Mouse (Mus musculus) embryonic facial prominence, embryonic 12.5 days (tissue): ENCODE results near the gene Atp12a. TPM values are rescaled to one million over a fixed set of nuclear protein-coding genes. Genes with fewer than 3 reads are reported as not detected.
A peak's percentile ranks its signal among the peaks of the same experiment; 100 is the strongest.

Source experiments
- ATAC-seq: fragments of 200-750 bp; cut with Nextera tagmentation; 2 replicates; pipeline ENCODE4 v1.8.0; 2017; ENCODE audit not compliant: insufficient number of reproducible peaks, insufficient read depth, low FRiP score, low TSS enrichment
- H3K27ac ChIP-seq: fragments of 300-500 bp; sonication (generic); 2 replicates; pipeline ENCODE4 v1.5.1; 2016; ENCODE audit warnings: mild to moderate bottlenecking
- H3K27me3 ChIP-seq: fragments of 300-500 bp; sonication (generic); 2 replicates; pipeline ENCODE4 v1.6.1; 2016; ENCODE audit warnings: mild to moderate bottlenecking, moderate library complexity
- H3K36me3 ChIP-seq: fragments of 300-500 bp; sonication (generic); 2 replicates; pipeline ENCODE4 v1.6.1; 2016; ENCODE audit warnings: mild to moderate bottlenecking
- H3K4me1 ChIP-seq: fragments of 300-500 bp; sonication (generic); 2 replicates; pipeline ENCODE4 v1.6.1; 2016
- H3K4me2 ChIP-seq: fragments of 300-500 bp; sonication (generic); replicated peaks from 2 replicates; pipeline ENCODE4 v1.6.1; 2016; ENCODE audit warnings: mild to moderate bottlenecking, moderate library complexity
- H3K4me3 ChIP-seq: fragments of 300-500 bp; sonication (generic); 2 replicates; pipeline ENCODE4 v1.5.1; 2016; ENCODE audit warnings: mild to moderate bottlenecking
- H3K9ac ChIP-seq: fragments of 300-500 bp; sonication (generic); 2 replicates; pipeline ENCODE4 v1.6.1; 2016; ENCODE audit warnings: mild to moderate bottlenecking, moderate library complexity
- H3K9me3 ChIP-seq: fragments of 300-500 bp; sonication (generic); 2 replicates; pipeline ENCODE4 v1.6.1; 2016; ENCODE audit warnings: mild to moderate bottlenecking, moderate library complexity
- WGBS: fragments of 180-500 bp; shearing (Covaris S2); methylation state at CpG from one replicate; pipeline ENCODE4 v1.1.7; 2016; 5-methylcytosine and 5-hydroxymethylcytosine counted together
- polyA plus RNA-seq: library from polyadenylated mRNA; unstranded; fragments of >200 nt; fragmentation: Nextera tagmentation; extraction: Ambion mirVana; gene quantifications from 2 replicates; pipeline ENCODE4 v1.2.1, GENCODE M21; 2016

Atp12a gene
- 0.15 TPM in 1 of 2 replicates, not detected in the other for polyA plus RNA-seq

- WGBS: 2% methylated on average over 48 of the region's 48 CpGs
- no peak for ATAC-seq
- Histone ChIP-seq H3K4me1 (peaks cover 10% of the 10 kb centered on the region; the same call in 1 of the 2 replicates), H3K4me3 (peak within 1 kb of the TSS; percentile 42), H3K27ac (no peak within 1 kb of the TSS), H3K27me3 (peaks cover 52% of the 10 kb centered on the region), H3K4me2 (peak within 1 kb of the TSS; percentile 76), H3K9me3 (no peaks in the 10 kb centered on the region), H3K9ac (peak within 1 kb of the TSS; percentile 29; the same call in 1 of the 2 replicates), H3K36me3 (no peaks in the 10 kb centered on the region)
Measured at GRCm38 (mm10) chr14:56364711-56365237, at the start of gene Atp12a. Gene Atp12a, plus strand, starts transcription at chr14:56365068.

- H3K4me1 ChIP-seq: no peaks in the 10 kb centered on the region
- no peak overlapping the region for H3K27ac ChIP-seq
- ATAC-seq: no peak
- no peak overlapping the region for H3K4me2 ChIP-seq
- no peaks in the 10 kb centered on the region for H3K9me3 ChIP-seq
- H3K4me3 ChIP-seq: no peak overlapping the region
- WGBS: 72% methylated on average over 7 of the region's 7 CpGs
- H3K36me3 ChIP-seq: no peaks in the 10 kb centered on the region
- no peaks in the 10 kb centered on the region for H3K27me3 ChIP-seq
- no peak overlapping the region for H3K9ac ChIP-seq
Measured at GRCm38 (mm10) chr14:56315519-56315918, 49.3 kb upstream of the Atp12a start.

GRCm38 (mm10) chr14:56316333-56316732 is 48.5 kb upstream of the Atp12a start:
- Histone ChIP-seq H3K9me3 (no peaks in the 10 kb centered on the region), H3K27me3 (no peaks in the 10 kb centered on the region), H3K4me1 (no peaks in the 10 kb centered on the region), H3K36me3 (no peaks in the 10 kb centered on the region), H3K4me2 (no peak overlapping the region), H3K9ac (no peak overlapping the region), H3K27ac (no peak overlapping the region), H3K4me3 (no peak overlapping the region)
- 91% methylated on average over 4 of the region's 4 CpGs for WGBS
- ATAC-seq: no peak

- H3K9me3 ChIP-seq: no peaks in the 10 kb centered on the region
- H3K4me2 ChIP-seq: no peak overlapping the region
- no peaks in the 10 kb centered on the region for H3K4me1 ChIP-seq
- H3K9ac ChIP-seq: no peak overlapping the region
- H3K27me3 ChIP-seq: no peaks in the 10 kb centered on the region
- 80% methylated on average over 1 of the region's 1 CpGs for WGBS
- H3K27ac ChIP-seq: no peak overlapping the region
- no peaks in the 10 kb centered on the region for H3K36me3 ChIP-seq
- no peak for ATAC-seq
- H3K4me3 ChIP-seq: no peak overlapping the region
Measured at GRCm38 (mm10) chr14:56322982-56323381, 41.9 kb upstream of the Atp12a start.

GRCm38 (mm10) chr14:56325038-56325437 is 39.8 kb upstream of the Atp12a start:
- Histone ChIP-seq H3K4me2 (no peak overlapping the region), H3K27ac (no peak overlapping the region), H3K9ac (no peak overlapping the region), H3K4me3 (no peak overlapping the region), H3K27me3 (no peaks in the 10 kb centered on the region), H3K36me3 (no peaks in the 10 kb centered on the region), H3K4me1 (no peaks in the 10 kb centered on the region), H3K9me3 (no peaks in the 10 kb centered on the region)
- no peak for ATAC-seq

GRCm38 (mm10) chr14:56333700-56334099 is 31.2 kb upstream of the Atp12a start:
- ATAC-seq: no peak
- Histone ChIP-seq H3K27ac (no peak overlapping the region), H3K9ac (no peak overlapping the region), H3K9me3 (no peaks in the 10 kb centered on the region), H3K4me2 (no peak overlapping the region), H3K36me3 (no peaks in the 10 kb centered on the region), H3K4me3 (no peak overlapping the region), H3K27me3 (no peaks in the 10 kb centered on the region), H3K4me1 (no peaks in the 10 kb centered on the region)

- Histone ChIP-seq H3K4me1 (no peaks in the 10 kb centered on the region), H3K9ac (no peak overlapping the region), H3K9me3 (no peaks in the 10 kb centered on the region), H3K27ac (no peak overlapping the region), H3K27me3 (no peaks in the 10 kb centered on the region), H3K4me3 (no peak overlapping the region), H3K4me2 (no peak overlapping the region), H3K36me3 (no peaks in the 10 kb centered on the region)
- 90% methylated on average over 5 of the region's 5 CpGs for WGBS
- ATAC-seq: no peak
Measured at GRCm38 (mm10) chr14:56334437-56334836, 30.4 kb upstream of the Atp12a start.

GRCm38 (mm10) chr14:56336032-56336431 is 28.8 kb upstream of the Atp12a start:
- Histone ChIP-seq H3K4me2 (no peak overlapping the region), H3K9ac (no peak overlapping the region), H3K27me3 (no peaks in the 10 kb centered on the region), H3K36me3 (no peaks in the 10 kb centered on the region), H3K27ac (no peak overlapping the region), H3K9me3 (no peaks in the 10 kb centered on the region), H3K4me1 (no peaks in the 10 kb centered on the region), H3K4me3 (no peak overlapping the region)
- ATAC-seq: no peak
- WGBS: 93% methylated on average over 10 of the region's 10 CpGs

GRCm38 (mm10) chr14:56337075-56337474 is 27.8 kb upstream of the Atp12a start:
- H3K27ac ChIP-seq: no peak overlapping the region
- 65% methylated on average over 9 of the region's 9 CpGs for WGBS
- no peak overlapping the region for H3K9ac ChIP-seq
- H3K4me1 ChIP-seq: no peaks in the 10 kb centered on the region
- H3K27me3 ChIP-seq: no peaks in the 10 kb centered on the region
- H3K36me3 ChIP-seq: no peaks in the 10 kb centered on the region
- no peak for ATAC-seq
- H3K9me3 ChIP-seq: no peaks in the 10 kb centered on the region
- H3K4me3 ChIP-seq: no peak overlapping the region
- no peak overlapping the region for H3K4me2 ChIP-seq

GRCm38 (mm10) chr14:56337696-56338095 is 27.2 kb upstream of the Atp12a start:
- WGBS: 83% methylated on average over 2 of the region's 2 CpGs

GRCm38 (mm10) chr14:56338882-56339442 is 25.9 kb upstream of the Atp12a start:
- Histone ChIP-seq H3K9ac (no peak overlapping the region), H3K27ac (no peak overlapping the region), H3K9me3 (no peaks in the 10 kb centered on the region), H3K4me2 (no peak overlapping the region), H3K4me1 (no peaks in the 10 kb centered on the region), H3K4me3 (no peak overlapping the region), H3K36me3 (no peaks in the 10 kb centered on the region), H3K27me3 (no peaks in the 10 kb centered on the region)
- no peak for ATAC-seq
- WGBS: 87% methylated on average over 7 of the region's 7 CpGs

More at GRCm38 (mm10) chr14:56337696-56338095, 27.2 kb upstream of the Atp12a start:
- ATAC-seq: no peak
- Histone ChIP-seq H3K27me3 (no peaks in the 10 kb centered on the region), H3K36me3 (no peaks in the 10 kb centered on the region), H3K9ac (no peak overlapping the region), H3K27ac (no peak overlapping the region), H3K4me3 (no peak overlapping the region), H3K9me3 (no peaks in the 10 kb centered on the region), H3K4me1 (no peaks in the 10 kb centered on the region), H3K4me2 (no peak overlapping the region)

GRCm38 (mm10) chr14:56348704-56349103 is 16.2 kb upstream of the Atp12a start:
- WGBS: 65% methylated on average over 3 of the region's 3 CpGs
- Histone ChIP-seq H3K9ac (no peak overlapping the region), H3K4me2 (no peak overlapping the region), H3K9me3 (no peaks in the 10 kb centered on the region), H3K27ac (no peak overlapping the region), H3K4me1 (no peaks in the 10 kb centered on the region), H3K4me3 (no peak overlapping the region), H3K36me3 (no peaks in the 10 kb centered on the region), H3K27me3 (no peaks in the 10 kb centered on the region)
- ATAC-seq: no peak
